Mouse (Mus musculus) midbrain, embryonic 15.5 days (tissue): Measurements from ENCODE around the gene Sash1. TPM values are rescaled to one million over a fixed set of nuclear protein-coding genes. Genes with fewer than 3 reads are reported as not detected.

ENCODE experiments used
- ATAC-seq: fragments of 200-750 bp; cut with Nextera tagmentation; replicated peaks from 2 replicates; pipeline ENCODE4 v1.8.0; 2017; ENCODE audit warnings: moderate TSS enrichment
- H3K27ac ChIP-seq: fragments of 300-500 bp; sonication (generic); 2 replicates; pipeline ENCODE4 v1.5.1; 2015; ENCODE audit warnings: mild to moderate bottlenecking, inconsistent platforms
- H3K27me3 ChIP-seq: fragments of 300-500 bp; sonication (generic); replicated peaks from 2 replicates; pipeline ENCODE4 v1.6.1; 2015; ENCODE audit warnings: inconsistent platforms
- H3K36me3 ChIP-seq: fragments of 300-500 bp; sonication (generic); replicated peaks from 2 replicates; pipeline ENCODE4 v1.6.1; 2015; ENCODE audit warnings: inconsistent platforms
- H3K4me1 ChIP-seq: fragments of 300-500 bp; sonication (generic); 2 replicates; pipeline ENCODE4 v1.6.1; 2015; ENCODE audit warnings: inconsistent platforms
- H3K4me2 ChIP-seq: fragments of 300-500 bp; sonication (generic); 2 replicates; pipeline ENCODE4 v1.6.1; 2015; ENCODE audit warnings: inconsistent platforms, mild to moderate bottlenecking, moderate library complexity
- H3K4me3 ChIP-seq: fragments of 300-500 bp; sonication (generic); 2 replicates; pipeline ENCODE4 v1.5.1; 2015; ENCODE audit warnings: mild to moderate bottlenecking, inconsistent platforms
- H3K9ac ChIP-seq: fragments of 300-500 bp; sonication (generic); 2 replicates; pipeline ENCODE4 v1.6.1; 2015; ENCODE audit warnings: mild to moderate bottlenecking, inconsistent platforms
- H3K9me3 ChIP-seq: fragments of 300-500 bp; sonication (generic); 2 replicates; pipeline ENCODE4 v1.6.1; 2016; ENCODE audit warnings: inconsistent platforms
- WGBS: fragments of 180-500 bp; shearing (Covaris S2); methylation state at CpG from one replicate; pipeline ENCODE4 v1.1.7; 2015; ENCODE audit warnings: mixed read lengths; 5-methylcytosine and 5-hydroxymethylcytosine counted together
- polyA plus RNA-seq: library from polyadenylated mRNA; unstranded; fragments of >200 nt; fragmentation: Nextera tagmentation; extraction: Ambion mirVana; gene quantifications from 2 replicates; pipeline ENCODE4 v1.2.1, GENCODE M21; 2015

Gene Sash1
- polyA plus RNA-seq, 1 experiment from 2014 or later: 3.1 TPM

DNA sequence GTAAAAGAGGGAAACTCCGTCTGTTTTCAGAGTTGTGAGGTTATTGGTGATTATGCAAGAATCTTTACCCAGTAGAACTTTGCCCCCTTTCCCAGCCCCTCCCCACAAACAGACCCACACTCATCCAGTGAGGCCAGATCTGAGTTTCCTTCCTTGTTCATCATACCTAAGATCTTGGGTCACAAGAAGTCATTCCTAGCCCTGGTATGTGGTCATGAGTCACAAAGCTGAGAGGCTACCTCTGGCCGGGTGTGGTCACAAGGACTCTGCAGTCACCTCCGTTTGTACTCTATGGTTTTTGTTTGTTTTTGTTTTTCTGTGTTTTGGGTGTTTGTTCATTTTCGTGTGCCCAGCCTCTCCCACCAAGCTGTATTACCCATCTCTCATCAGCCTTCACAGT lies 4.6 kb upstream of the Sash1 start:
- peaks cover 14% of the 10 kb centered on the region for H3K4me1 ChIP-seq
- ATAC-seq: no peak
- H3K9ac ChIP-seq: no peak overlapping the region
- WGBS: 91% methylated on average over 4 of the region's 4 CpGs
- H3K9me3 ChIP-seq: no peaks in the 10 kb centered on the region
- no peaks in the 10 kb centered on the region for H3K36me3 ChIP-seq
- no peaks in the 10 kb centered on the region for H3K27me3 ChIP-seq
- H3K4me3 ChIP-seq: no peak overlapping the region
- H3K27ac ChIP-seq: no peak overlapping the region
- no peak overlapping the region for H3K4me2 ChIP-seq

DNA sequence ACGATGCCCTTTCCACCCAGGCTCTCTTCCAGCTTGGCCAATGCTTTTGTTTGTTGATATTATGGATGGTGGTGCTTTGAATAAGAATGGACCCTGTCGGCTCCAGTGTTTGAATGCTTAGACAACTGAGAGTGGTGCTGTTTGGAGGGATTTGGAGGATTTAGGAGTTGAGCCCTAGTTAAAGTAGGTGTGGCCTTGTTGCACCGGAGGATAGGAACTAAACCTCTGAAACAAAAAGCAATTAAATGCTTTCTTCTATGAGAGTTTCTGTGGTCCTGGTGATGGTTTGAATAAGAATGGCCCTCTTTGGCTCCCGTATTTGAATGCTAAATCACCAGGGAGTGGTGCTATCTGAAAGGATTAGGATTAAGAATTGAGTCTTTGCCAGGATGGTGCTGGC lies 3.5 kb upstream of the Sash1 start:
- Histone ChIP-seq H3K27ac (no peak overlapping the region), H3K36me3 (no peaks in the 10 kb centered on the region), H3K9me3 (no peaks in the 10 kb centered on the region), H3K27me3 (peaks cover 3% of the 10 kb centered on the region; the same call in 1 of the 2 replicates), H3K9ac (no peak overlapping the region), H3K4me2 (no peak overlapping the region), H3K4me3 (no peak overlapping the region), H3K4me1 (peaks cover 20% of the 10 kb centered on the region)
- 12% methylated on average over 4 of the region's 4 CpGs for WGBS
- ATAC-seq: no peak

GRCm38 (mm10) chr10:8886528-8886854 lies 621 bp upstream of the Sash1 start:
- H3K9ac ChIP-seq: peak overlapping the region; percentile 41; the same call in 1 of the 2 replicates

DNA sequence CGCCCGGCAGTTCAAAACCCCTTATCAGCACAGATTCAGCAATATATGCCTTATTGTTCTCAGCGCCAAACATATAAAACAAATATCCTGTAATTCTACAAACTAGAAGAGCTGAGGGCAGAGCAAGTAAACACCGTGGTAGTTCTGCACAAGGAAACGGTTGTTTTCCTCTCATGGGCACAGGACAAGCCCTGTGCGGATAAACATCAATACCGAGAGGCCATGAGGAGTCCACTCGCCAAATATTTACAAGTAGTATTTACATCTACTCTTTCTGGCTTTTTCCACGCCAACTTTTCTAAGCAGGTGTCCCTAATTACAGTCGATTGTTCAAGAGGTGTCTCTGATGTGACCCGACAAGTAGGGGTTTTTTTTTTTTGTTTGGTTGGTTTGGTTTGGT lies 669 bp downstream of the Sash1 start:
- Histone ChIP-seq H3K27ac (peak overlapping the region; percentile 86; the same call in 1 of the 2 replicates), H3K9me3 (no peaks in the 10 kb centered on the region), H3K4me3 (peak overlapping the region; percentile 59), H3K4me2 (peak overlapping the region; percentile 97), H3K4me1 (peaks cover 20% of the 10 kb centered on the region), H3K36me3 (no peaks in the 10 kb centered on the region), H3K27me3 (peaks cover 4% of the 10 kb centered on the region; the same call in 1 of the 2 replicates), H3K9ac (peak overlapping the region; percentile 41; the same call in 1 of the 2 replicates)
- no peak for ATAC-seq
- 3% methylated on average over 11 of the region's 11 CpGs for WGBS

More at GRCm38 (mm10) chr10:8886528-8886854, 621 bp upstream of the Sash1 start:
- Histone ChIP-seq H3K9me3 (no peaks in the 10 kb centered on the region), H3K4me2 (peak overlapping the region; percentile 97), H3K4me3 (peak overlapping the region; percentile 59), H3K36me3 (no peaks in the 10 kb centered on the region), H3K27ac (peak overlapping the region; percentile 86), H3K27me3 (peaks cover 4% of the 10 kb centered on the region; the same call in 1 of the 2 replicates), H3K4me1 (peaks cover 20% of the 10 kb centered on the region)
- WGBS: 1% methylated on average over 14 of the region's 14 CpGs
- ATAC-seq: peak; percentile 24

DNA sequence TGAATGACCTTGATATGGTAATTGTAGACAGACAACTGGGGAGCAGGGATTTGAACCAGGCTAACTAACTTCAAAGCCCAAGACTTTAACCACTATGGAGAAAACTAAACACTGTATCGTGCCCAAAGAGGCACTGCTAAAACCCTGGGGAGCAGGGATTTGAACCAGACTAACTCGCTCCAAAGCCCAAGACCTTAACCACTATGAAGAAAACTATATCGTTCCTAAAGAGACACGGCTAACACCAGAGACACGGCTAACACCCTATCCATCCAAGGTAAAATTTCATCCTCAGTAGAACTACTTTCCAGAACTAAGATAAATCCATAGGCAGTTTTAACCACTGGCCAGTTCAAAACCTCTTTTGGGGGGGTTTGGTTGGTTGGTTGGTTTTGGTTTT lies 1.3 kb downstream of the Sash1 start:
- H3K4me2 ChIP-seq: peak overlapping the region; percentile 97
- no peaks in the 10 kb centered on the region for H3K36me3 ChIP-seq
- H3K9me3 ChIP-seq: no peaks in the 10 kb centered on the region
- peaks cover 4% of the 10 kb centered on the region; the same call in 1 of the 2 replicates for H3K27me3 ChIP-seq
- H3K27ac ChIP-seq: no peak overlapping the region
- ATAC-seq: no peak
- no peak overlapping the region for H3K4me3 ChIP-seq
- no peak overlapping the region for H3K9ac ChIP-seq
- 46% methylated on average over 5 of the region's 5 CpGs for WGBS
- peaks cover 20% of the 10 kb centered on the region for H3K4me1 ChIP-seq

GRCm38 (mm10) chr10:8883686-8884085 lies 2.2 kb downstream of the Sash1 start:
- 18% methylated on average over 4 of the region's 4 CpGs for WGBS
- no peak overlapping the region for H3K9ac ChIP-seq

GRCm38 (mm10) chr10:8881736-8882135 lies 4.1 kb downstream of the Sash1 start:
- no peak overlapping the region for H3K9ac ChIP-seq
- WGBS: 11% methylated on average over 2 of the region's 2 CpGs
- H3K9me3 ChIP-seq: no peaks in the 10 kb centered on the region
- no peak for ATAC-seq
- H3K27me3 ChIP-seq: peaks cover 4% of the 10 kb centered on the region; the same call in 1 of the 2 replicates
- H3K27ac ChIP-seq: no peak overlapping the region
- H3K4me1 ChIP-seq: peaks cover 17% of the 10 kb centered on the region
- no peak overlapping the region for H3K4me2 ChIP-seq
- H3K36me3 ChIP-seq: no peaks in the 10 kb centered on the region
- no peak overlapping the region for H3K4me3 ChIP-seq

More at GRCm38 (mm10) chr10:8883686-8884085, 2.2 kb downstream of the Sash1 start:
- no peak for ATAC-seq
- Histone ChIP-seq H3K4me2 (no peak overlapping the region; the same call in 1 of the 2 replicates), H3K27ac (no peak overlapping the region), H3K4me1 (peaks cover 20% of the 10 kb centered on the region), H3K9me3 (no peaks in the 10 kb centered on the region), H3K27me3 (peaks cover 4% of the 10 kb centered on the region; the same call in 1 of the 2 replicates), H3K4me3 (no peak overlapping the region), H3K36me3 (no peaks in the 10 kb centered on the region)

GRCm38 (mm10) chr10:8880950-8881675 lies 4.8 kb downstream of the Sash1 start:
- Histone ChIP-seq H3K9me3 (no peaks in the 10 kb centered on the region), H3K4me3 (no peak overlapping the region), H3K4me2 (no peak overlapping the region), H3K4me1 (peaks cover 11% of the 10 kb centered on the region), H3K36me3 (no peaks in the 10 kb centered on the region), H3K27me3 (peaks cover 4% of the 10 kb centered on the region; the same call in 1 of the 2 replicates), H3K9ac (no peak overlapping the region), H3K27ac (no peak overlapping the region)
- WGBS: 52% methylated on average over 15 of the region's 15 CpGs
- no peak for ATAC-seq

GRCm38 (mm10) chr10:8878824-8879223 lies 7.0 kb downstream of the Sash1 start:
- Histone ChIP-seq H3K4me2 (no peak overlapping the region), H3K4me3 (no peak overlapping the region), H3K27ac (no peak overlapping the region), H3K4me1 (no peaks in the 10 kb centered on the region), H3K9ac (no peak overlapping the region), H3K9me3 (no peaks in the 10 kb centered on the region), H3K36me3 (no peaks in the 10 kb centered on the region), H3K27me3 (no peaks in the 10 kb centered on the region)
- 44% methylated on average over 9 of the region's 9 CpGs for WGBS
- no peak for ATAC-seq

GRCm38 (mm10) chr10:8878381-8878780 lies 7.5 kb downstream of the Sash1 start:
- Histone ChIP-seq H3K36me3 (no peaks in the 10 kb centered on the region), H3K27me3 (no peaks in the 10 kb centered on the region), H3K4me2 (no peak overlapping the region), H3K4me1 (no peaks in the 10 kb centered on the region), H3K9ac (no peak overlapping the region), H3K4me3 (no peak overlapping the region), H3K27ac (no peak overlapping the region), H3K9me3 (no peaks in the 10 kb centered on the region)
- no peak for ATAC-seq
- 86% methylated on average over 13 of the region's 13 CpGs for WGBS

- no peak overlapping the region for H3K27ac ChIP-seq
- no peak overlapping the region for H3K4me2 ChIP-seq
- H3K4me3 ChIP-seq: no peak overlapping the region
- H3K9me3 ChIP-seq: no peaks in the 10 kb centered on the region
- no peaks in the 10 kb centered on the region for H3K27me3 ChIP-seq
- no peaks in the 10 kb centered on the region for H3K4me1 ChIP-seq
- no peak overlapping the region for H3K9ac ChIP-seq
- ATAC-seq: no peak
- H3K36me3 ChIP-seq: no peaks in the 10 kb centered on the region
- WGBS: 84% methylated on average over 7 of the region's 7 CpGs
Observed at GRCm38 (mm10) chr10:8873631-8874370, 12.1 kb downstream of the Sash1 start.

GRCm38 (mm10) chr10:8872788-8873187 lies 13.1 kb downstream of the Sash1 start:
- Histone ChIP-seq H3K4me3 (no peak overlapping the region), H3K27ac (no peak overlapping the region), H3K9me3 (no peaks in the 10 kb centered on the region), H3K9ac (no peak overlapping the region), H3K4me2 (no peak overlapping the region), H3K27me3 (no peaks in the 10 kb centered on the region), H3K36me3 (no peaks in the 10 kb centered on the region), H3K4me1 (no peaks in the 10 kb centered on the region)
- no peak for ATAC-seq
- 85% methylated on average over 3 of the region's 3 CpGs for WGBS
